Mouse (Mus musculus) liver, adult 2 months (tissue): ENCODE results near the gene Stk32c. TPM values are rescaled to one million over a fixed set of nuclear protein-coding genes. Genes with fewer than 3 reads are reported as not detected.

ENCODE experiments used
- DNase-seq: peaks from one replicate; pipeline ENCODE4 v3.0.0-alpha.2; 2011; ENCODE audit warnings: low read depth, low spot score; ENCODE audit errors: extremely low read depth
- H3K27ac ChIP-seq: fragments of 200-500 bp; replicated peaks from 2 replicates; pipeline ENCODE4 v1.5.1; 2012; ENCODE audit warnings: low read depth, mild to moderate bottlenecking, control low read depth, inconsistent platforms, low read length; ENCODE audit not compliant: insufficient read depth
- H3K27me3 ChIP-seq: fragments of 200-500 bp; 2 replicates; pipeline ENCODE4 v1.6.1; 2012; ENCODE audit warnings: mild to moderate bottlenecking, moderate library complexity, low read length, inconsistent platforms; ENCODE audit not compliant: control insufficient read depth, insufficient read depth
- H3K36me3 ChIP-seq: fragments of 200-500 bp; 2 replicates; pipeline ENCODE4 v1.6.1; 2012; ENCODE audit warnings: low read length, inconsistent platforms; ENCODE audit not compliant: control insufficient read depth, insufficient read depth
- H3K4me1 ChIP-seq: fragments of 200-500 bp; 2 replicates; pipeline ENCODE4 v1.6.1; 2011; ENCODE audit warnings: low read length; ENCODE audit not compliant: control insufficient read depth, insufficient read depth
- H3K4me3 ChIP-seq: fragments of 200-500 bp; 2 replicates; pipeline ENCODE4 v1.5.1; 2011; ENCODE audit warnings: low read depth, mild to moderate bottlenecking, control low read depth, low read length, moderate library complexity; ENCODE audit not compliant: insufficient read depth
- H3K79me2 ChIP-seq: fragments of 200-500 bp; 2 replicates; pipeline ENCODE4 v1.6.1; 2012; ENCODE audit warnings: inconsistent platforms, mild to moderate bottlenecking, low read length, moderate library complexity; ENCODE audit not compliant: control insufficient read depth, insufficient read depth
- H3K9ac ChIP-seq: fragments of 200-500 bp; 2 replicates; pipeline ENCODE4 v1.6.1; 2012; ENCODE audit warnings: low read depth, mild to moderate bottlenecking, control low read depth, inconsistent platforms, low read length
- CTCF ChIP-seq: fragments of 200-500 bp; IDR thresholded peaks from 2 replicates; pipeline ENCODE4 v1.5.1; 2011; ENCODE audit warnings: low read depth, low read length, control low read depth
- POLR2A ChIP-seq: fragments of 200-500 bp; IDR thresholded peaks from 2 replicates; pipeline ENCODE4 v1.6.1; 2011; ENCODE audit warnings: low read length, control low read depth; ENCODE audit not compliant: insufficient read depth; ENCODE audit errors: extremely low read depth
- WGBS: fragments of 180-500 bp; shearing (Covaris S2); methylation state at CpG from one replicate; pipeline ENCODE4 v1.1.7; 2018; 5-methylcytosine and 5-hydroxymethylcytosine counted together
- polyA plus RNA-seq: library from polyadenylated mRNA; depleted of rRNA; stranded (reverse); fragments of >200 nt; gene quantifications from 2 replicates; pipeline ENCODE4 v1.2.3, GENCODE M21; 2012; rRNA removed
- total RNA-seq: library from RNA; depleted of rRNA; stranded (reverse); fragments of >200 nt; gene quantifications from 2 replicates; pipeline ENCODE4 v1.2.3, GENCODE M21; 2014; rRNA removed

Gene Stk32c
- total RNA-seq (0.18 and 0.27 TPM in 2 replicates), polyA plus RNA-seq (0.21 and 0.39 TPM in 2 replicates)

DNA sequence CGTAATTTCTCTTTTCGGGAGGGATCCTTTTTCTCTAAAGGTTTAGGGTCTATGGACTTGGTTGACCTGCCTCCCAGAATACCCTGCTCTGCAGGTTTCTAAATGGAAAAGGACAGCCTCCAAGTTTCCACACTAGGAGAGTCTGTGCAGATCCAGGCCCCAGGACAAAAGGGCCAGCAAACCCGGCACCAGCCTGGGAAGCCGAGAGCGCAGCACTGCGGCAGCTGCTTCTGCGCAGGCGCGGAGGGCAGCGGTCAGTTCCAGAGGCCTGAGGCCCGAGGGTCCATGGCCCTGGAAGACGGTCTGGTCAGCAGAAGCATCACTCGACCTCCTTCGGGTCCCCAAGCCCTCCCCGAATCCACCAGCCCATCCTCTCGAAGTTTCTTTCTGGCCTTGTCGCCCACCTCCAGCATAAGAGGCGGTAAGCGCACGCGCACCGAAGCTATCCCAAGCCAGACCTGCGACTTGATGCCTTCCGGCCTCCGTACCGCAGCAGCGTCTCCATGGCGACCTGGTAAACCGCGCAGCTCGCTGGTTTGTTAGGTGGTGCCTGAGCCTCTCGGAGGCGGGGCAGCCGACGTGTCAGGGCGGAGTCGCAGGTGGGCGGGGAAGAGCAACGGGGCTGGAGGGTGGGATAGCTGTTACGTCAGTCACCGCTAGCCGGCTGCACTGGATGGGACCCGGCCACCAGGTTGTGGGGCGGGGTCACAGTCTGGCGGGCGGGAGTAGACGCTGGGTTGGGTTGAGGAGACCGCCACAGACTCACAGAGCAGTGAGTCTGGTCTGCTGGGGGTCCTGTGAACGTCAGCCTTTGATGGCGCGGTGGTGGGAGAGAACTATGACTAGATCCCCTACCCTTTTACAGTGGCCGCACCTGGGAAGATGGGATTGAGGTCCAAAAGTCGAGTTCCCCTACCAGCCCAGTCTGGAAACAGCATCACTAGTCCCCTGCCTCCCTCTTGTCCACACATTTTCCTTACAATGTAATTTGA lies at the start of gene Stk32c, which contains the start of gene Lrrc27:
Gene Stk32c, minus strand, starts transcription at position 554 of the 992 bp plus-strand sequence.
Gene Lrrc27, plus strand, starts transcription at position 235 of the 992 bp plus-strand sequence.
- H3K27ac ChIP-seq = peak within 1 kb of the TSS; percentile 47
- H3K27me3 ChIP-seq = no peaks in the 10 kb centered on the region
- H3K4me1 ChIP-seq = peaks cover 3% of the 10 kb centered on the region; the same call in 1 of the 2 replicates
- peak; percentile 96 for DNase-seq
- peak within 1 kb of the TSS; percentile 71 for H3K4me3 ChIP-seq
- 3% methylated on average over 53 of the region's 53 CpGs for WGBS
- TF ChIP-seq POLR2A (peak; percentile 53), CTCF (no peak)
- no peaks in the 10 kb centered on the region for H3K79me2 ChIP-seq
- H3K36me3 ChIP-seq = no peaks in the 10 kb centered on the region
- peak within 1 kb of the TSS; percentile 77 for H3K9ac ChIP-seq

DNA sequence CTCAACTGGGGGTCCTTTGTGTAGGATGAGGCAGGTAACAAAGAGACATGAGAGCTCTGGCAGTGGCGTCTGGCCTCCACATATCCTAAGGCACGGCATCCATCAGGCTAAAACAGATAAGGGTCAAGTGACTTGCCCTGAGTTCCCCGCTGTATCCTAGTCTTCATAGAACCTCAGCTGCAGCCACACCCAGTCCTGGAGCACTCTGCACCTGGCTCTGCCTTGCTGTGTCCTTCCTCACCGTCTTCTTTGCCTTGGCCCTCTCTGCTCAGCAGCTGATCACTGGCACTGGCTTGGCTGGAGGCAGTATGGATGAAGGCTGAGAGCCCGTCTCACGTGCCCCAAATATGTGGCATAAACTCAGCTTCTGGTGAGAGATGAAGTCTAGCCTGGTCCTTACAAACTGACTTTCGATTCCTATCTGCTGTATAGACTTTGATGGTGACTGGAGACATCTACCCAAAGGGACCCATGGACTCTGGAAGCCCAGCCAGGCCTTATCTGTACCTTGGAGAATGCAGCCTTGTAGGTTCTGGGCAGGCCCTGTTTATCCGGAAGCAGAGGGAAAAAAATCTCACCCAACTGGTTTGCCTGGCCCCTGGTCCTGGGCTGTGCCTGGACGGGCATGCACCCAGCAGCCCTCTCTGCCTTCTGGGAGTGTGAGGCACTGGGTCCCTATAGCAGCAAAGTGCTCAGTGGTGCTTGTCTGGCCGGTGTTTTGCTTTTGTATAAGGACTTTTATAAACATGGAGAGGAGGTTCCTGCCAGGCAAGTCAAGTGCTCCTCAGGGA lies 44.8 kb upstream of the Stk32c start:
- H3K79me2 ChIP-seq = no peaks in the 10 kb centered on the region; the same call in 1 of the 2 replicates
- no peak for TF ChIP-seq CTCF
- no peak for TF ChIP-seq POLR2A
- H3K36me3 ChIP-seq = no peaks in the 10 kb centered on the region
- H3K27ac ChIP-seq = no peak overlapping the region
- H3K9ac ChIP-seq = no peak overlapping the region
- no peaks in the 10 kb centered on the region for H3K27me3 ChIP-seq
- DNase-seq = no peak
- no peak overlapping the region for H3K4me3 ChIP-seq
- peaks cover 3% of the 10 kb centered on the region for H3K4me1 ChIP-seq
- WGBS = 80% methylated on average over 10 of the region's 10 CpGs

DNA sequence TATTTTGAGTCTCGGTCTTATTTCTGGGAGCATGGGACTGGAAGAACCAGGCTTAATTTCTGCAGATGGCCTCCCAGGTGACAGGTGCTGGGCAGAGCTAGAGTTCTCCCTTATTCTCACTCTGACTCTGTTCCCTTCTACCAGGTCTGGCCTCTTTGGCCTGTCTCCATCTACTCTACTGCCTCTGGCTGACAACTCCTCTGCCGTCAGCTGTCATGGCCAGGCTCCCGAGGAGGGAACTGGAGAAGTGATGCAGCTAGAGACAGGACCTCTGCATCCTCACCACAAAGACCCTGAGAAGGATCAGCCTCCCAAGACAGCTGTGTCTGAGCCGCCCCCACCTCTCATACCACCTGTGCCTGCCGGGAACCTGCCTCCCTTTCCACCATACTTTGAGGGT lies 41.5 kb upstream of the Stk32c start:
- peaks cover 13% of the 10 kb centered on the region for H3K4me1 ChIP-seq
- DNase-seq = no peak
- no peak overlapping the region for H3K27ac ChIP-seq
- H3K9ac ChIP-seq = no peak overlapping the region
- H3K36me3 ChIP-seq = no peaks in the 10 kb centered on the region
- H3K4me3 ChIP-seq = no peak overlapping the region
- no peaks in the 10 kb centered on the region; the same call in 1 of the 2 replicates for H3K79me2 ChIP-seq
- no peak for TF ChIP-seq POLR2A
- no peaks in the 10 kb centered on the region for H3K27me3 ChIP-seq
- WGBS = 90% methylated on average over 5 of the region's 5 CpGs

DNA sequence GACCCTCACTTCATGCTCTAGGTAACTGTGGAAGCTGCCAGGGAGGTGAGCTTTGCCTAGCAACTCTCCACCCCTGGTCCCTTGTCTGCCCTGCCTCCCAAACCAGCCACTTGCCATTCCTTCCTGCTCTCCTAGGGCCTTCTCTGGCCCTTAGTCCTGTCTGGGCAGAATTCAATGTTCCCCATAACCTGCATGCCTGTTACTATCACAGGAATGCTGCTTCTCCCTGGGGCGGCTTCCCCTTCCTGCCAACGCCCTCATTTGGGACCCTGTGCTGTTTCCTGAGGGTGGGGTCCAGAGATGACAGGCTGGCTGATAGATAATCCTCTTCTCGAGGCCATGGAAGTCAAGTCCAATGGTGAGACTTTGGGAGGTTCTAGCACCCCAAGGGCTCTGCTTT lies 40.4 kb upstream of the Stk32c start:
- Histone ChIP-seq H3K27me3 (no peaks in the 10 kb centered on the region), H3K36me3 (no peaks in the 10 kb centered on the region), H3K4me3 (no peak overlapping the region), H3K9ac (no peak overlapping the region), H3K4me1 (peaks cover 13% of the 10 kb centered on the region), H3K27ac (no peak overlapping the region), H3K79me2 (no peaks in the 10 kb centered on the region)
- no peak for DNase-seq
- 77% methylated on average over 3 of the region's 3 CpGs for WGBS
- TF ChIP-seq POLR2A (no peak), CTCF (no peak)

DNA sequence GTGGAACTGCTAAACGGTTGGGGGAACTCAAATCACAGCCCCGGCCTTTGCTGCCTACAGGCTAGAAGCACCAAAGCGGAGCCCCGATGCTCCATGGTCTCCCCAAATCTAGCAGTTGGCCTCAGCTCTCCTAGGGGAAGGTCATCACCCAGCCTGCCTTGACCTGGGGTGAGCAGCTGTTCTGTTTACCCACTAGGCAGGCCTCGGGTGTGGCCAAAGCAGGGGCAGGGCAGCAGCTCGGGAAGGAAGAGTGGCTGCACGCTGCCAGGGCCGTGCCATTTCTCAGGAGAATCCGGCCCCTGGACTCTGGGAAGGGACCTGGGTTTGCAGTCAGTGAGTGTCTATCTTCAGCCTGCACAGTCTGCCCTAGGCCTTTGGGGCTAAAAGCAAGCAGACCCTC lies 39.9 kb upstream of the Stk32c start:
- H3K27ac ChIP-seq = no peak overlapping the region
- no peak for TF ChIP-seq CTCF
- TF ChIP-seq POLR2A = no peak
- H3K27me3 ChIP-seq = no peaks in the 10 kb centered on the region
- DNase-seq = peak; percentile 33
- H3K9ac ChIP-seq = no peak overlapping the region
- WGBS = 16% methylated on average over 9 of the region's 9 CpGs
- peaks cover 13% of the 10 kb centered on the region for H3K4me1 ChIP-seq
- H3K36me3 ChIP-seq = no peaks in the 10 kb centered on the region
- no peak overlapping the region for H3K4me3 ChIP-seq
- no peaks in the 10 kb centered on the region for H3K79me2 ChIP-seq
